Mouse (Mus musculus) olfactory bulb, adult 2 months (tissue): ENCODE data around the gene Tctex1d2.

Experiments used
- CTCF ChIP-seq: fragments of 200-500 bp; IDR thresholded peaks from 2 replicates; pipeline ENCODE4 v1.5.1; 2012; ENCODE audit warnings: low read depth, mild to moderate bottlenecking, low read length, moderate library complexity; ENCODE audit not compliant: insufficient read depth
- POLR2A ChIP-seq: fragments of 200-500 bp; IDR thresholded peaks from 2 replicates; pipeline ENCODE4 v1.6.1; 2012; ENCODE audit warnings: mild to moderate bottlenecking, low read depth, low read length, moderate library complexity; ENCODE audit not compliant: insufficient read depth

- TF ChIP-seq CTCF: no peak
- no peak for TF ChIP-seq POLR2A
These were observed 21.3 kb upstream of the Tctex1d2 start for GRCm38 (mm10) chr16:32398206-32398605.
